Mouse (Mus musculus) hindbrain, embryonic 16.5 days (tissue): ENCODE measurements around the gene Gng7. TPM values are rescaled to one million over a fixed set of nuclear protein-coding genes. Genes with fewer than 3 reads are reported as not detected.

Experiments used
- ATAC-seq: fragments of 200-750 bp; cut with Nextera tagmentation; 2 replicates; pipeline ENCODE4 v1.8.0; 2017; ENCODE audit warnings: moderate TSS enrichment, moderate library complexity
- H3K27ac ChIP-seq: fragments of 300-500 bp; sonication (generic); 2 replicates; pipeline ENCODE4 v1.5.1; 2014; ENCODE audit warnings: low read depth, mild to moderate bottlenecking, control low read depth, low read length, moderate library complexity
- H3K27me3 ChIP-seq: fragments of 300-500 bp; sonication (generic); replicated peaks from 2 replicates; pipeline ENCODE4 v1.6.1; 2014; ENCODE audit warnings: low read length; ENCODE audit not compliant: control insufficient read depth, insufficient read depth
- H3K36me3 ChIP-seq: fragments of 300-500 bp; sonication (generic); 2 replicates; pipeline ENCODE4 v1.6.1; 2014; ENCODE audit warnings: mild to moderate bottlenecking, low read length, moderate library complexity, mixed read lengths; ENCODE audit not compliant: control insufficient read depth, insufficient read depth
- H3K4me1 ChIP-seq: fragments of 300-500 bp; sonication (generic); 2 replicates; pipeline ENCODE4 v1.6.1; 2014; ENCODE audit warnings: low read depth, low read length; ENCODE audit not compliant: control insufficient read depth, insufficient read depth
- H3K4me2 ChIP-seq: fragments of 300-500 bp; sonication (generic); 2 replicates; pipeline ENCODE4 v1.6.1; 2014; ENCODE audit warnings: mild to moderate bottlenecking, low read length, control low read depth, moderate library complexity
- H3K4me3 ChIP-seq: fragments of 300-500 bp; sonication (generic); 2 replicates; pipeline ENCODE4 v1.5.1; 2014; ENCODE audit warnings: mild to moderate bottlenecking, low read length, control low read depth, moderate library complexity
- H3K9ac ChIP-seq: fragments of 300-500 bp; sonication (generic); 2 replicates; pipeline ENCODE4 v1.6.1; 2014; ENCODE audit warnings: low read depth, mild to moderate bottlenecking, control low read depth, low read length, moderate library complexity
- H3K9me3 ChIP-seq: fragments of 300-500 bp; sonication (generic); 2 replicates; pipeline ENCODE4 v1.6.1; 2014; ENCODE audit warnings: mild to moderate bottlenecking, low read length, moderate library complexity; ENCODE audit not compliant: control insufficient read depth
- WGBS: fragments of 180-500 bp; shearing (Covaris S2); extraction: QIAGEN DNeasy Blood & Tissue Kit; methylation state at CpG from one replicate; pipeline ENCODE4 v1.1.7; 2014; 5-methylcytosine and 5-hydroxymethylcytosine counted together
- polyA plus RNA-seq: library from polyadenylated mRNA; unstranded; fragments of >200 nt; fragmentation: Nextera tagmentation; extraction: Ambion mirVana; gene quantifications from 2 replicates; pipeline ENCODE4 v1.2.1, GENCODE M21; 2015

Gene Gng7
- polyA plus RNA-seq, 1 experiment from 2014 or later, result 25.4 TPM

- Histone ChIP-seq H3K9me3 (no peaks in the 10 kb centered on the region), H3K4me3 (no peak overlapping the region), H3K27me3 (peaks cover 16% of the 10 kb centered on the region), H3K4me1 (peaks cover 5% of the 10 kb centered on the region), H3K4me2 (no peak overlapping the region), H3K27ac (no peak overlapping the region), H3K36me3 (no peaks in the 10 kb centered on the region), H3K9ac (no peak overlapping the region)
- no peak for ATAC-seq
- 86% methylated on average over 4 of the region's 4 CpGs for WGBS
Observed at GRCm38 (mm10) chr10:80982381-80982780, 32.4 kb downstream of the Gng7 start.

- no peak for ATAC-seq
- 53% methylated on average over 7 of the region's 7 CpGs for WGBS
- Histone ChIP-seq H3K27me3 (peaks cover 11% of the 10 kb centered on the region), H3K9me3 (no peaks in the 10 kb centered on the region), H3K27ac (no peak overlapping the region), H3K4me1 (peaks cover 5% of the 10 kb centered on the region), H3K4me3 (no peak overlapping the region), H3K36me3 (no peaks in the 10 kb centered on the region), H3K9ac (no peak overlapping the region), H3K4me2 (no peak overlapping the region)
Observed at GRCm38 (mm10) chr10:80981564-80982112, 33.1 kb downstream of the Gng7 start.

GRCm38 (mm10) chr10:80975478-80975877 lies 39.3 kb downstream of the Gng7 start:
- Histone ChIP-seq H3K9me3 (no peaks in the 10 kb centered on the region), H3K4me3 (no peak overlapping the region), H3K27ac (no peak overlapping the region), H3K36me3 (no peaks in the 10 kb centered on the region), H3K9ac (no peak overlapping the region), H3K27me3 (no peaks in the 10 kb centered on the region), H3K4me1 (peaks cover 6% of the 10 kb centered on the region), H3K4me2 (no peak overlapping the region)
- 87% methylated on average over 11 of the region's 11 CpGs for WGBS
- ATAC-seq, result no peak

GRCm38 (mm10) chr10:80973722-80974121 lies 41.0 kb downstream of the Gng7 start:
- Histone ChIP-seq H3K4me2 (no peak overlapping the region), H3K9me3 (no peaks in the 10 kb centered on the region), H3K36me3 (no peaks in the 10 kb centered on the region), H3K4me1 (peaks cover 6% of the 10 kb centered on the region), H3K27me3 (no peaks in the 10 kb centered on the region), H3K9ac (no peak overlapping the region), H3K27ac (no peak overlapping the region), H3K4me3 (no peak overlapping the region)
- no peak for ATAC-seq
- 87% methylated on average over 1 of the region's 1 CpGs for WGBS

GRCm38 (mm10) chr10:80972071-80972987 lies 42.4 kb downstream of the Gng7 start:
- Histone ChIP-seq H3K4me1 (peaks cover 10% of the 10 kb centered on the region), H3K36me3 (no peaks in the 10 kb centered on the region), H3K9me3 (no peaks in the 10 kb centered on the region), H3K27ac (no peak overlapping the region; the same call in 1 of the 2 replicates), H3K4me3 (no peak overlapping the region), H3K9ac (no peak overlapping the region), H3K27me3 (no peaks in the 10 kb centered on the region), H3K4me2 (no peak overlapping the region)
- no peak for ATAC-seq
- 56% methylated on average over 11 of the region's 11 CpGs for WGBS

- Histone ChIP-seq H3K4me2 (no peak overlapping the region), H3K9ac (no peak overlapping the region), H3K27me3 (no peaks in the 10 kb centered on the region), H3K4me3 (no peak overlapping the region), H3K4me1 (peaks cover 13% of the 10 kb centered on the region), H3K27ac (no peak overlapping the region), H3K36me3 (no peaks in the 10 kb centered on the region), H3K9me3 (no peaks in the 10 kb centered on the region)
- ATAC-seq, result no peak
- 77% methylated on average over 15 of the region's 15 CpGs for WGBS
Observed at GRCm38 (mm10) chr10:80971533-80971932, 43.2 kb downstream of the Gng7 start.

GRCm38 (mm10) chr10:80970159-80970558 lies 44.6 kb downstream of the Gng7 start:
- Histone ChIP-seq H3K36me3 (no peaks in the 10 kb centered on the region), H3K4me2 (no peak overlapping the region), H3K4me3 (no peak overlapping the region), H3K27ac (no peak overlapping the region), H3K4me1 (peaks cover 13% of the 10 kb centered on the region), H3K27me3 (no peaks in the 10 kb centered on the region), H3K9ac (no peak overlapping the region), H3K9me3 (no peaks in the 10 kb centered on the region)
- ATAC-seq, result no peak
- WGBS, result 87% methylated on average over 8 of the region's 8 CpGs

GRCm38 (mm10) chr10:80969298-80969697 lies 45.4 kb downstream of the Gng7 start:
- no peak overlapping the region for H3K9ac ChIP-seq
- no peaks in the 10 kb centered on the region for H3K9me3 ChIP-seq
- no peak for ATAC-seq
- no peaks in the 10 kb centered on the region for H3K36me3 ChIP-seq
- no peak overlapping the region for H3K4me2 ChIP-seq
- no peaks in the 10 kb centered on the region for H3K27me3 ChIP-seq
- H3K4me1 ChIP-seq, result peaks cover 13% of the 10 kb centered on the region
- no peak overlapping the region for H3K4me3 ChIP-seq
- WGBS, result 75% methylated on average over 3 of the region's 3 CpGs
- no peak overlapping the region for H3K27ac ChIP-seq

GRCm38 (mm10) chr10:80968106-80968505 lies 46.6 kb downstream of the Gng7 start:
- H3K36me3 ChIP-seq, result no peaks in the 10 kb centered on the region
- no peak overlapping the region for H3K4me2 ChIP-seq
- H3K4me3 ChIP-seq, result no peak overlapping the region
- H3K9ac ChIP-seq, result no peak overlapping the region
- H3K4me1 ChIP-seq, result peaks cover 13% of the 10 kb centered on the region
- no peaks in the 10 kb centered on the region for H3K9me3 ChIP-seq
- no peaks in the 10 kb centered on the region for H3K27me3 ChIP-seq
- no peak for ATAC-seq
- WGBS, result 96% methylated on average over 4 of the region's 4 CpGs
- no peak overlapping the region for H3K27ac ChIP-seq
